8 mouse cellular contexts compared by ENCODE assay signal in the genomic region with DNA sequence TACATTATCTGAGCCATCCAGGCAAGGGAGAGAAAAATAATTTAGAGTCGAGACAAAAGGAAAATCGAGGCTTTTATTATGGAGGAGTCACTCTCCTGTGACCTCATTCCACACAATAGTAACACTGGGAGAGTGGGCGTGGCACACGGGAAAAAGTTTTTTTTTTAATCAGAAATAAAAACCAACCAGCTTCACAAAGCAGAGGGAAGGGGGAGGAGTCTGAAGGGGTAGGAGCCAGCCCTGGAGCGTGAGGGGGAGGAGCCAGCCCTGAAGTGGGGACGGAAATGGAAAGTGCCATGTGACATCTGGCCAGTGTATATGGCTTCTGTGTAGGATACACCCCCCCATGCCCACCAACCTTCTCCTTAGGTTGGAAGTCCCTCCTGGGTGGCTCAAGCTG. TPM values are rescaled to one million over a fixed set of nuclear protein-coding genes. Genes with fewer than 3 reads are reported as not detected.
A peak's percentile ranks its signal among the peaks of the same experiment; 100 is the strongest.
DNase-seq lines count a peak whose midpoint lies in the region; ATAC-seq and TF ChIP-seq lines count a peak whose summit lies in the region.
"Had no signal": no experiment of that assay in that cellular context is flagged by ENCODE, and none has a peak within 500 bp of the region (broad histone marks: within the 10 kb centered on the region; RNA-seq: fewer than 3 reads in every experiment).

No protein-coding gene starts in this region.

- DNase-seq in liver (peak; percentile 50), ZHBTc4 (ENCODE audit: low read depth, low spot score) (peak; percentile 80)
- no peak for DNase-seq in layer of hippocampus, adult 2 months (ENCODE audit: low spot score in 2 of 2)

- H3K4me3 ChIP-seq in liver, embryonic 12.5 days, result no peak overlapping the region
- no peak overlapping the region for H3K4me3 ChIP-seq in intestine, embryonic 15.5 days (replicated peaks)
- no peak overlapping the region for H3K4me3 ChIP-seq in stomach, embryonic 15.5 days (replicated peaks)
- H3K4me3 ChIP-seq in hindbrain, embryonic 12.5 days, result no peak overlapping the region
- H3K4me3 ChIP-seq in layer of hippocampus, adult 2 months, result no peak overlapping the region

- no peak overlapping the region for H3K27ac ChIP-seq in liver, embryonic 12.5 days
- H3K27ac ChIP-seq in intestine, embryonic 15.5 days, result peak overlapping the region; percentile 58; the same call in 1 of the 2 replicates
- H3K27ac ChIP-seq in stomach, embryonic 15.5 days, result peak overlapping the region; percentile 52
- no peak overlapping the region for H3K27ac ChIP-seq in hindbrain, embryonic 12.5 days
- H3K27ac ChIP-seq in layer of hippocampus, adult 2 months, result no peak overlapping the region

- H3K9me3 ChIP-seq in liver, embryonic 12.5 days (replicated peaks), result no peaks in the 10 kb centered on the region
- H3K9me3 ChIP-seq in intestine, embryonic 15.5 days, result no peaks in the 10 kb centered on the region
- no peaks in the 10 kb centered on the region for H3K9me3 ChIP-seq in stomach, embryonic 15.5 days
- H3K9me3 ChIP-seq in hindbrain, embryonic 12.5 days (replicated peaks), result no peaks in the 10 kb centered on the region

- TF ChIP-seq CTCF in layer of hippocampus, adult 2 months (conservative IDR thresholded peaks at IDR 0.05), result no peak

- H3K4me1 ChIP-seq in liver, embryonic 12.5 days, result peaks cover 41% of the 10 kb centered on the region
- peaks cover 28% of the 10 kb centered on the region for H3K4me1 ChIP-seq in intestine, embryonic 15.5 days (replicated peaks)
- peaks cover 26% of the 10 kb centered on the region for H3K4me1 ChIP-seq in stomach, embryonic 15.5 days
- H3K4me1 ChIP-seq in hindbrain, embryonic 12.5 days, result peaks cover 8% of the 10 kb centered on the region; the same call in 1 of the 2 replicates

- H3K4me2 ChIP-seq in liver, embryonic 12.5 days, result no peak overlapping the region
- no peak overlapping the region for H3K4me2 ChIP-seq in intestine, embryonic 15.5 days (replicated peaks)
- no peak overlapping the region for H3K4me2 ChIP-seq in stomach, embryonic 15.5 days
- no peak overlapping the region for H3K4me2 ChIP-seq in hindbrain, embryonic 12.5 days (replicated peaks)

- ATAC-seq in liver, embryonic 12.5 days, result no peak; the same call in 1 of the 2 replicates
- ATAC-seq in intestine, embryonic 15.5 days, result peak; percentile 67
- peak; percentile 61; the same call in 1 of the 2 replicates for ATAC-seq in stomach, embryonic 15.5 days (ENCODE audit: insufficient read depth, low FRiP score, low read depth)
- ATAC-seq in hindbrain, embryonic 12.5 days (ENCODE audit: low FRiP score), result no peak
- ATAC-seq: forebrain, embryonic 14.5 days had no signal

- no peaks in the 10 kb centered on the region for H3K36me3 ChIP-seq in liver, embryonic 12.5 days
- no peaks in the 10 kb centered on the region for H3K36me3 ChIP-seq in intestine, embryonic 15.5 days
- H3K36me3 ChIP-seq in stomach, embryonic 15.5 days, result no peaks in the 10 kb centered on the region
- H3K36me3 ChIP-seq in hindbrain, embryonic 12.5 days, result no peaks in the 10 kb centered on the region

- WGBS in liver, embryonic 12.5 days (ENCODE audit: insufficient replicate concordance), result 15% methylated on average over 6 of the region's 6 CpGs
- 30% methylated on average over 6 of the region's 6 CpGs for WGBS in intestine, embryonic 15.5 days
- 27% methylated on average over 6 of the region's 6 CpGs for WGBS in stomach, embryonic 15.5 days
- WGBS in hindbrain, embryonic 12.5 days, result 32% methylated on average over 6 of the region's 6 CpGs

- peaks cover 17% of the 10 kb centered on the region for H3K27me3 ChIP-seq in liver, embryonic 12.5 days (replicated peaks)
- H3K27me3 ChIP-seq in intestine, embryonic 15.5 days (replicated peaks), result no peaks in the 10 kb centered on the region
- no peaks in the 10 kb centered on the region for H3K27me3 ChIP-seq in stomach, embryonic 15.5 days (replicated peaks)
- H3K27me3 ChIP-seq in hindbrain, embryonic 12.5 days, result peaks cover 8% of the 10 kb centered on the region

- no peak overlapping the region for H3K9ac ChIP-seq in liver, embryonic 12.5 days
- no peak overlapping the region for H3K9ac ChIP-seq in intestine, embryonic 15.5 days
- H3K9ac ChIP-seq in stomach, embryonic 15.5 days, result no peak overlapping the region
- no peak overlapping the region for H3K9ac ChIP-seq in hindbrain, embryonic 12.5 days

RNA-seq across cellular contexts. Expression of a gene that starts 18.7 kb away (rescaled TPM):
- polyA plus RNA-seq in liver, embryonic 12.5 days (2016; fragmentation: Nextera tagmentation; extraction: Ambion mirVana), result 1.6 and 2.0 TPM in 2 replicates
- 26.6 and 29.9 TPM in 2 replicates for polyA plus RNA-seq in intestine, embryonic 15.5 days (2015; fragmentation: Nextera tagmentation; extraction: Ambion mirVana)
- 33.6 TPM in 2 replicates for polyA plus RNA-seq in stomach, embryonic 15.5 days (2015; fragmentation: Nextera tagmentation; extraction: Ambion mirVana)
- polyA plus RNA-seq in hindbrain, embryonic 12.5 days (2016; fragmentation: Nextera tagmentation; extraction: Ambion mirVana), result 11.8 and 15.8 TPM in 2 replicates
- 10 to 100 TPM; 17.0 to 17.5 TPM for total RNA-seq in layer of hippocampus, adult 2 months (2021)

RNA-seq across cellular contexts. Expression of a gene that starts 30.5 kb away (rescaled TPM):
- polyA plus RNA-seq in liver, embryonic 12.5 days (2016; fragmentation: Nextera tagmentation; extraction: Ambion mirVana), result 23.1 and 23.6 TPM in 2 replicates
- polyA plus RNA-seq in intestine, embryonic 15.5 days (2015; fragmentation: Nextera tagmentation; extraction: Ambion mirVana), result 41.0 and 42.6 TPM in 2 replicates
- 38.1 and 46.1 TPM in 2 replicates for polyA plus RNA-seq in stomach, embryonic 15.5 days (2015; fragmentation: Nextera tagmentation; extraction: Ambion mirVana)
- polyA plus RNA-seq in hindbrain, embryonic 12.5 days (2016; fragmentation: Nextera tagmentation; extraction: Ambion mirVana), result 56.8 and 57.9 TPM in 2 replicates
- total RNA-seq in layer of hippocampus, adult 2 months (2021), result 10 to 100 TPM; 20.8 to 21.9 TPM

RNA-seq across cellular contexts. Expression of a gene that starts 47.8 kb away (rescaled TPM):
- polyA plus RNA-seq in liver, embryonic 12.5 days (2016; fragmentation: Nextera tagmentation; extraction: Ambion mirVana), result 271 and 301 TPM in 2 replicates
- polyA plus RNA-seq in intestine, embryonic 15.5 days (2015; fragmentation: Nextera tagmentation; extraction: Ambion mirVana), result 363 and 364 TPM in 2 replicates
- 317 and 334 TPM in 2 replicates for polyA plus RNA-seq in stomach, embryonic 15.5 days (2015; fragmentation: Nextera tagmentation; extraction: Ambion mirVana)
- polyA plus RNA-seq in hindbrain, embryonic 12.5 days (2016; fragmentation: Nextera tagmentation; extraction: Ambion mirVana), result 271 and 305 TPM in 2 replicates
- total RNA-seq in layer of hippocampus, adult 2 months (2021), result 100 to 1,000 TPM; 134 to 145 TPM

Comparison
In these comparisons a context has a peak if more than half of its experiments do, and no peak if none do; other contexts are left out.
1. DNase-seq: peak in liver (single experiment) and ZHBTc4 (single experiment); none in layer of hippocampus, adult 2 months (0 of 2).
2. ATAC-seq: peak in intestine, embryonic 15.5 days (single experiment) and stomach, embryonic 15.5 days (single experiment); none in liver, embryonic 12.5 days (single experiment) and hindbrain, embryonic 12.5 days (single experiment).
3. H3K27ac ChIP-seq: peak in intestine, embryonic 15.5 days (single experiment) and stomach, embryonic 15.5 days (single experiment); none in liver, embryonic 12.5 days (single experiment), hindbrain, embryonic 12.5 days (single experiment) and layer of hippocampus, adult 2 months (single experiment).